Mouse (Mus musculus): Measurements from ENCODE around the gene Tmem123.

- TF ChIP-seq CTCF (IDR thresholded peaks at IDR 0.05; ENCODE audit: control insufficient read depth, insufficient read depth, insufficient replicate concordance, low read depth, low read length), result no peak
- TF ChIP-seq POLR2A (IDR thresholded peaks at IDR 0.05; ENCODE audit: control insufficient read depth, low read depth, low read length), result no peak
These were observed 11.2 kb downstream of the Tmem123 start for GRCm38 (mm10) chr9:7775011-7775410.
